Mouse (Mus musculus) CH12.LX (cell line): ENCODE measurements at regions not wholly inside any gene's neighbourhood (a gene's known extent, or its start where the extent isn't known, plus 50 kb on each side); places are given as distances from the start of the nearest gene placed in this dataset.

Source experiments
- CHD2 ChIP-seq: IDR thresholded peaks from 2 replicates; pipeline ENCODE4 v1.6.1; 2011; ENCODE audit warnings: low read length, improper control_type of control experiment
- CTCF ChIP-seq, 2 experiments: IDR thresholded peaks in 1 of 2; conservative IDR thresholded peaks in 1 of 2; 2 replicates each; pipeline ENCODE4 v1.5.1; 2011 to 2012; ENCODE audit warnings: low read depth in 2 of 2, low read length in 2 of 2, improper control_type of control experiment in 1 of 2, inconsistent platforms in 1 of 2, mild to moderate bottlenecking in 1 of 2, moderate library complexity in 1 of 2
- ELF1 ChIP-seq: IDR thresholded peaks from 2 replicates; pipeline ENCODE4 v1.6.1; 2014; ENCODE audit warnings: low read depth, mild to moderate bottlenecking, inconsistent platforms, low read length, improper control_type of control experiment
- EP300 ChIP-seq: IDR thresholded peaks from 2 replicates; pipeline ENCODE4 v1.6.1; 2011; ENCODE audit warnings: low read length, improper control_type of control experiment
- GABPA ChIP-seq: IDR thresholded peaks from 2 replicates; pipeline ENCODE4 v1.6.1; 2012; ENCODE audit warnings: low read depth, low read length, improper control_type of control experiment, inconsistent platforms; ENCODE audit not compliant: insufficient replicate concordance
- MAX ChIP-seq: IDR thresholded peaks from 2 replicates; pipeline ENCODE4 v1.6.1; 2011; ENCODE audit warnings: low read length, improper control_type of control experiment
- MXI1 ChIP-seq: IDR thresholded peaks from 2 replicates; pipeline ENCODE4 v1.6.1; 2011; ENCODE audit warnings: mild to moderate bottlenecking, low read depth, low read length, improper control_type of control experiment
- POLR2A ChIP-seq: IDR thresholded peaks from 2 replicates; pipeline ENCODE4 v1.6.1; 2011; ENCODE audit warnings: low read depth, mild to moderate bottlenecking, improper control_type of control experiment, low read length
- POLR2AphosphoS2 ChIP-seq: IDR thresholded peaks from 2 replicates; pipeline ENCODE4 v1.6.1; 2011; ENCODE audit warnings: low read depth, low read length, improper control_type of control experiment
- USF2 ChIP-seq: conservative IDR thresholded peaks from 2 replicates; pipeline ENCODE4 v1.6.1; 2011; ENCODE audit warnings: low read depth, low read length, improper control_type of control experiment

GRCm38 (mm10) chr3:143685742-143686141 lies 519.3 kb downstream of the Lmo4 start:
- TF ChIP-seq POLR2AphosphoS2: no peak
- no peak for TF ChIP-seq MAX
- no peak for TF ChIP-seq CTCF (conservative IDR thresholded peaks at IDR 0.05 in 1 of 2, IDR thresholded peaks at IDR 0.05 in 1 of 2; ENCODE audit: low read depth in 2 of 2, low read length in 2 of 2)
- TF ChIP-seq EP300: 0 out of 2 replicates have a peak, but pooled peaks have one; percentile 45
- no peak for TF ChIP-seq POLR2A
- no peak for TF ChIP-seq CHD2
- no peak for TF ChIP-seq GABPA
- TF ChIP-seq MXI1: no peak
- no peak for TF ChIP-seq USF2
- no peak for TF ChIP-seq ELF1
